Mouse (Mus musculus): ENCODE data around the gene 4930470P17Rik. TPM values are rescaled to one million over a fixed set of nuclear protein-coding genes. Genes with fewer than 3 reads are reported as not detected.

Gene 4930470P17Rik
- polyA plus RNA-seq, 1 experiment from 2014 or later, result not detected

- 0% methylated on average over 1 of the region's 1 CpGs for whole genome bisulfite sequencing (ENCODE audit: insufficient replicate concordance)
- H3K4me2 ChIP-seq (ENCODE audit: low read depth, low read length), result no peak overlapping the region
- H3K27ac ChIP-seq (ENCODE audit: low read length), result no peak overlapping the region
- no peaks in the 10 kb centered on the region for H3K4me1 ChIP-seq (ENCODE audit: control insufficient read depth, low read depth, low read length)
- no peak overlapping the region for H3K4me3 ChIP-seq (ENCODE audit: low read depth, low read length)
- no peaks in the 10 kb centered on the region for H3K36me3 ChIP-seq (ENCODE audit: control insufficient read depth, insufficient read depth)
- no peak for ATAC-seq (ENCODE audit: low read depth)
- no peak overlapping the region for H3K9ac ChIP-seq (ENCODE audit: low read depth, low read length)
- 0 out of 2 replicates have a peak, but pooled peaks cover 3% of the 10 kb centered on the region for H3K9me3 ChIP-seq (replicated peaks; ENCODE audit: control insufficient read depth, low read length)
- H3K27me3 ChIP-seq (ENCODE audit: control insufficient read depth, insufficient read depth, low read depth, low read length), result no peaks in the 10 kb centered on the region
Measured at GRCm38 (mm10) chr2:170596726-170597125, 5.1 kb downstream of the 4930470P17Rik start.

- Histone ChIP-seq H3K27ac (ENCODE audit: low read length) (no peak overlapping the region), H3K9me3 (replicated peaks; ENCODE audit: control insufficient read depth, low read length) (no peaks in the 10 kb centered on the region), H3K4me2 (ENCODE audit: low read depth, low read length) (no peak overlapping the region), H3K4me1 (ENCODE audit: control insufficient read depth, low read depth, low read length) (no peaks in the 10 kb centered on the region), H3K4me3 (ENCODE audit: low read depth, low read length) (no peak overlapping the region), H3K27me3 (ENCODE audit: control insufficient read depth, insufficient read depth, low read depth, low read length) (no peaks in the 10 kb centered on the region), H3K36me3 (ENCODE audit: control insufficient read depth, insufficient read depth) (no peaks in the 10 kb centered on the region), H3K9ac (ENCODE audit: low read depth, low read length) (no peak overlapping the region)
- ATAC-seq (ENCODE audit: low read depth), result no peak
- WGBS (ENCODE audit: insufficient replicate concordance), result 71% methylated on average over 6 of the region's 6 CpGs
Measured at GRCm38 (mm10) chr2:170592161-170592560, 9.7 kb downstream of the 4930470P17Rik start.

- H3K9me3 ChIP-seq (replicated peaks; ENCODE audit: control insufficient read depth, low read length), result no peaks in the 10 kb centered on the region
- no peaks in the 10 kb centered on the region for H3K36me3 ChIP-seq (ENCODE audit: control insufficient read depth, insufficient read depth)
- no peaks in the 10 kb centered on the region for H3K4me1 ChIP-seq (ENCODE audit: control insufficient read depth, low read depth, low read length)
- ATAC-seq (ENCODE audit: low read depth), result no peak
- no peak overlapping the region for H3K4me3 ChIP-seq (ENCODE audit: low read depth, low read length)
- H3K27ac ChIP-seq (ENCODE audit: low read length), result no peak overlapping the region
- no peak overlapping the region for H3K4me2 ChIP-seq (ENCODE audit: low read depth, low read length)
- 63% methylated on average over 9 of the region's 9 CpGs for WGBS (ENCODE audit: insufficient replicate concordance)
- H3K9ac ChIP-seq (ENCODE audit: low read depth, low read length), result no peak overlapping the region
- H3K27me3 ChIP-seq (ENCODE audit: control insufficient read depth, insufficient read depth, low read depth, low read length), result no peaks in the 10 kb centered on the region
Measured at GRCm38 (mm10) chr2:170588369-170588900, 13.4 kb downstream of the 4930470P17Rik start.

- no peak for ATAC-seq (ENCODE audit: low read depth)
- Histone ChIP-seq H3K9ac (ENCODE audit: low read depth, low read length) (no peak overlapping the region), H3K4me3 (ENCODE audit: low read depth, low read length) (no peak overlapping the region), H3K36me3 (ENCODE audit: control insufficient read depth, insufficient read depth) (no peaks in the 10 kb centered on the region), H3K27ac (ENCODE audit: low read length) (no peak overlapping the region), H3K9me3 (replicated peaks; ENCODE audit: control insufficient read depth, low read length) (no peaks in the 10 kb centered on the region), H3K27me3 (ENCODE audit: control insufficient read depth, insufficient read depth, low read depth, low read length) (no peaks in the 10 kb centered on the region), H3K4me1 (ENCODE audit: control insufficient read depth, low read depth, low read length) (no peaks in the 10 kb centered on the region), H3K4me2 (ENCODE audit: low read depth, low read length) (no peak overlapping the region)
- 75% methylated on average over 13 of the region's 13 CpGs for WGBS (ENCODE audit: insufficient replicate concordance)
Measured at GRCm38 (mm10) chr2:170584678-170585077, 17.1 kb downstream of the 4930470P17Rik start.

- Histone ChIP-seq H3K9me3 (replicated peaks; ENCODE audit: control insufficient read depth, low read length) (no peaks in the 10 kb centered on the region), H3K36me3 (ENCODE audit: control insufficient read depth, insufficient read depth) (no peaks in the 10 kb centered on the region), H3K4me3 (ENCODE audit: low read depth, low read length) (no peak overlapping the region), H3K4me1 (ENCODE audit: control insufficient read depth, low read depth, low read length) (no peaks in the 10 kb centered on the region), H3K4me2 (ENCODE audit: low read depth, low read length) (no peak overlapping the region), H3K27me3 (ENCODE audit: control insufficient read depth, insufficient read depth, low read depth, low read length) (no peaks in the 10 kb centered on the region), H3K27ac (ENCODE audit: low read length) (no peak overlapping the region), H3K9ac (ENCODE audit: low read depth, low read length) (no peak overlapping the region)
- ATAC-seq (ENCODE audit: low read depth), result no peak
- WGBS (ENCODE audit: insufficient replicate concordance), result 74% methylated on average over 10 of the region's 10 CpGs
Measured at GRCm38 (mm10) chr2:170579551-170579950, 22.3 kb downstream of the 4930470P17Rik start.

GRCm38 (mm10) chr2:170578588-170578987 lies 23.2 kb downstream of the 4930470P17Rik start:
- WGBS (ENCODE audit: insufficient replicate concordance), result 57% methylated on average over 5 of the region's 5 CpGs

GRCm38 (mm10) chr2:170577502-170577901 lies 24.3 kb downstream of the 4930470P17Rik start:
- no peaks in the 10 kb centered on the region for H3K4me1 ChIP-seq (ENCODE audit: control insufficient read depth, low read depth, low read length)
- H3K4me2 ChIP-seq (ENCODE audit: low read depth, low read length), result no peak overlapping the region
- H3K27me3 ChIP-seq (ENCODE audit: control insufficient read depth, insufficient read depth, low read depth, low read length), result no peaks in the 10 kb centered on the region
- no peak overlapping the region for H3K27ac ChIP-seq (ENCODE audit: low read length)
- H3K4me3 ChIP-seq (ENCODE audit: low read depth, low read length), result no peak overlapping the region
- no peaks in the 10 kb centered on the region for H3K36me3 ChIP-seq (ENCODE audit: control insufficient read depth, insufficient read depth)
- no peaks in the 10 kb centered on the region for H3K9me3 ChIP-seq (replicated peaks; ENCODE audit: control insufficient read depth, low read length)
- WGBS (ENCODE audit: insufficient replicate concordance), result 40% methylated on average over 3 of the region's 3 CpGs
- no peak overlapping the region for H3K9ac ChIP-seq (ENCODE audit: low read depth, low read length)
- no peak for ATAC-seq (ENCODE audit: low read depth)

More at GRCm38 (mm10) chr2:170578588-170578987, 23.2 kb downstream of the 4930470P17Rik start:
- Histone ChIP-seq H3K27me3 (ENCODE audit: control insufficient read depth, insufficient read depth, low read depth, low read length) (no peaks in the 10 kb centered on the region), H3K4me3 (ENCODE audit: low read depth, low read length) (no peak overlapping the region), H3K36me3 (ENCODE audit: control insufficient read depth, insufficient read depth) (no peaks in the 10 kb centered on the region), H3K9ac (ENCODE audit: low read depth, low read length) (no peak overlapping the region), H3K4me1 (ENCODE audit: control insufficient read depth, low read depth, low read length) (no peaks in the 10 kb centered on the region), H3K9me3 (replicated peaks; ENCODE audit: control insufficient read depth, low read length) (no peaks in the 10 kb centered on the region), H3K4me2 (ENCODE audit: low read depth, low read length) (no peak overlapping the region), H3K27ac (ENCODE audit: low read length) (no peak overlapping the region)
- ATAC-seq (ENCODE audit: low read depth), result no peak

- H3K9me3 ChIP-seq (replicated peaks; ENCODE audit: control insufficient read depth, low read length), result no peaks in the 10 kb centered on the region
- 75% methylated on average over 12 of the region's 12 CpGs for whole genome bisulfite sequencing (ENCODE audit: insufficient replicate concordance)
- H3K9ac ChIP-seq (ENCODE audit: low read depth, low read length), result no peak overlapping the region
- ATAC-seq (ENCODE audit: low read depth), result no peak
- H3K27me3 ChIP-seq (ENCODE audit: control insufficient read depth, insufficient read depth, low read depth, low read length), result no peaks in the 10 kb centered on the region
- no peaks in the 10 kb centered on the region for H3K36me3 ChIP-seq (ENCODE audit: control insufficient read depth, insufficient read depth)
- no peak overlapping the region for H3K4me3 ChIP-seq (ENCODE audit: low read depth, low read length)
- no peaks in the 10 kb centered on the region for H3K4me1 ChIP-seq (ENCODE audit: control insufficient read depth, low read depth, low read length)
- H3K27ac ChIP-seq (ENCODE audit: low read length), result no peak overlapping the region
- H3K4me2 ChIP-seq (ENCODE audit: low read depth, low read length), result no peak overlapping the region
Measured at GRCm38 (mm10) chr2:170576077-170576476, 25.7 kb downstream of the 4930470P17Rik start.

- Histone ChIP-seq H3K4me3 (ENCODE audit: low read depth, low read length) (no peak overlapping the region), H3K4me1 (ENCODE audit: control insufficient read depth, low read depth, low read length) (no peaks in the 10 kb centered on the region), H3K9ac (ENCODE audit: low read depth, low read length) (no peak overlapping the region), H3K27ac (ENCODE audit: low read length) (no peak overlapping the region), H3K36me3 (ENCODE audit: control insufficient read depth, insufficient read depth) (no peaks in the 10 kb centered on the region), H3K27me3 (ENCODE audit: control insufficient read depth, insufficient read depth, low read depth, low read length) (no peaks in the 10 kb centered on the region), H3K4me2 (ENCODE audit: low read depth, low read length) (no peak overlapping the region), H3K9me3 (replicated peaks; ENCODE audit: control insufficient read depth, low read length) (no peaks in the 10 kb centered on the region)
- 75% methylated on average over 8 of the region's 8 CpGs for WGBS (ENCODE audit: insufficient replicate concordance)
- no peak for ATAC-seq (ENCODE audit: low read depth)
Measured at GRCm38 (mm10) chr2:170564995-170565394, 36.8 kb downstream of the 4930470P17Rik start.

Data from liver, embryonic 16.5 days (tissue).